In the genomic region with DNA sequence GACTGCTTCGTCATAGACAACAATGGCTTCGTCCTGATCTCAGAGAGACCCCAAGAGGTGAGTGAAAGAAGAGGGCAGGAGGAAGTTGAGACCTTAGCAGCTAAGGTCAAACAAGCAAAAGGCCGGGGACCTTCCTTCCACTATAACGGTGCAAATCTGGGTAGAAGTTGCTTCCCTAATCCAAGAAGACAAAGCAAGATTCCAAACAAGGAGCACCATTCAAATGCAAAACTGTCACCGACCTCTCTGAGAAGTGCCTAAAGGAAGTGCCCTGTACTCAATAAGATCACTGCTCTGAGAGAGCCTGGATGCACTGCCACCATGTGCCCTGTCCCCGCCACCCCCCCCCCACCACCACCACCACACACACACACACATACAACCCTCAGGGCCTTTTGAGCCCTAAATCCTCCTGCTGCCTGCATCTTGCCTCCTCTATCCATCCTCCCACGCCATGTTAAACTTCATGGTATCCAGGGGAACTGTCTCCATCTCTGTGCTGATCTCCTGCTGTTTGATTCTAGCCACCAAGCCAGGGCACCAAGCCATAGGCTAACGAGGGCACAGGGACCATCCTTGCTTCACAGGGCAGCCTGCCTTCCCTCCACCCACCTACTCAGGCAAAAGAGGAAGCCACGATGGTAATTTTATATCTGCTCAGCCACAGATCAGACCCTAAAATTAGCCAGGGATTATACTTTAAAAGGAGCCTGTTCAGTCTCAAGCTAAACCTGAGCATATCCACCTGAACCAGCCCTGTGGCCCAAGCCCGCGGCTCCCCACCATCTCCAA, we compare ENCODE assay signal across 24 mouse cellular contexts. TPM values are rescaled to one million over a fixed set of nuclear protein-coding genes. Genes with fewer than 3 reads are reported as not detected.
DNase-seq lines count a peak whose midpoint lies in the region; ATAC-seq lines count a peak whose summit lies in the region.
"Had no signal": no experiment of that assay in that cellular context is flagged by ENCODE, and none has a peak within 500 bp of the region (broad histone marks: within the 10 kb centered on the region; RNA-seq: fewer than 3 reads in every experiment).

No protein-coding gene starts in this region.

- intact Hi-C loops in left cerebral cortex, postnatal 4 days (cut with DNase I), result no loop called here

- H3K27ac ChIP-seq in hindbrain, embryonic 10.5 days, result peak overlapping the region; percentile 73
- H3K27ac ChIP-seq in hindbrain, embryonic 11.5 days (ENCODE audit: low read depth, low read length), result no peak overlapping the region
- H3K27ac ChIP-seq: embryonic facial prominence, embryonic 10.5 days; heart, embryonic 15.5 days; hindbrain, embryonic 12.5 days; limb, embryonic 15.5 days; liver, embryonic 14.5 days; neural tube, embryonic 15.5 days had no signal

- H3K36me3 ChIP-seq in hindbrain, embryonic 10.5 days, result no peaks in the 10 kb centered on the region
- no peaks in the 10 kb centered on the region for H3K36me3 ChIP-seq in hindbrain, embryonic 11.5 days (ENCODE audit: control insufficient read depth, insufficient read depth, low read length)
- H3K36me3 ChIP-seq in splenic B cell, adult 2 months (ENCODE audit: control insufficient read depth, insufficient read depth, low read length, poor library complexity, severe bottlenecking), result no peaks in the 10 kb centered on the region
- H3K36me3 ChIP-seq: embryonic facial prominence, embryonic 10.5 days; heart, embryonic 15.5 days; hindbrain, embryonic 12.5 days; limb, embryonic 15.5 days; neural tube, embryonic 15.5 days had no signal

- WGBS in hindbrain, embryonic 10.5 days, result 25% methylated on average over 11 of the region's 11 CpGs
- WGBS in hindbrain, embryonic 11.5 days, result 25% methylated on average over 11 of the region's 11 CpGs

- no peaks in the 10 kb centered on the region for H3K9me3 ChIP-seq in hindbrain, embryonic 10.5 days
- H3K9me3 ChIP-seq in hindbrain, embryonic 11.5 days (ENCODE audit: control insufficient read depth, low read length), result no peaks in the 10 kb centered on the region
- H3K9me3 ChIP-seq: embryonic facial prominence, embryonic 10.5 days; heart, embryonic 15.5 days; hindbrain, embryonic 12.5 days; limb, embryonic 15.5 days; neural tube, embryonic 15.5 days had no signal

- H3K4me2 ChIP-seq in hindbrain, embryonic 11.5 days (replicated peaks; ENCODE audit: low read depth, low read length), result no peak overlapping the region
- H3K4me2 ChIP-seq: heart, embryonic 15.5 days; hindbrain, embryonic 12.5 days; limb, embryonic 15.5 days; lung, embryonic 14.5 days; neural tube, embryonic 15.5 days had no signal

- DNase-seq in hindbrain, embryonic 10.5 days (ENCODE audit: low spot score), result no peak
- DNase-seq in hindbrain, embryonic 11.5 days (ENCODE audit: low spot score), result no peak
- DNase-seq in ES-CJ7 (ENCODE audit: low read depth, low spot score), result peak; percentile 84
- DNase-seq in ZHBTc4 (ENCODE audit: low read depth, low spot score), result peak; percentile 74
- peak; percentile 15 for DNase-seq in splenic B cell, adult 2 months (ENCODE audit: low read depth, low spot score)
- no peak for DNase-seq in frontal cortex, postnatal 36 days (ENCODE audit: low spot score in 2 of 2)
- DNase-seq in left cerebral cortex, postnatal 4 days, result no peak
- DNase-seq: adrenal gland, adult 2 months; cerebellum, adult 11-12 months; forebrain, postnatal 0 days; kidney, adult 18-20 months; kidney, postnatal 4 days; lung, embryonic 14.5 days; lung, postnatal 36 days; thymus, postnatal 14 days had no signal

- no peak overlapping the region; the same call in 1 of the 2 replicates for H3K4me3 ChIP-seq in hindbrain, embryonic 10.5 days
- H3K4me3 ChIP-seq in hindbrain, embryonic 11.5 days (ENCODE audit: low read depth, low read length), result no peak overlapping the region
- H3K4me3 ChIP-seq: embryonic facial prominence, embryonic 10.5 days; heart, embryonic 15.5 days; hindbrain, embryonic 12.5 days; limb, embryonic 15.5 days; neural tube, embryonic 15.5 days had no signal

- H3K9ac ChIP-seq in hindbrain, embryonic 11.5 days (ENCODE audit: low read depth, low read length), result no peak overlapping the region
- H3K9ac ChIP-seq: forebrain, postnatal 0 days; heart, embryonic 15.5 days; hindbrain, embryonic 12.5 days; limb, embryonic 15.5 days; liver, embryonic 14.5 days; lung, embryonic 14.5 days; neural tube, embryonic 15.5 days had no signal

- H3K27me3 ChIP-seq in hindbrain, embryonic 10.5 days (ENCODE audit: insufficient read depth, poor library complexity, severe bottlenecking), result peaks cover 26% of the 10 kb centered on the region; the same call in 1 of the 2 replicates
- H3K27me3 ChIP-seq in hindbrain, embryonic 11.5 days (ENCODE audit: control insufficient read depth, insufficient read depth, low read length), result no peaks in the 10 kb centered on the region
- H3K27me3 ChIP-seq in splenic B cell, adult 2 months (ENCODE audit: control insufficient read depth, insufficient read depth, low read length, poor library complexity, severe bottlenecking), result no peaks in the 10 kb centered on the region
- H3K27me3 ChIP-seq: limb, embryonic 15.5 days; neural tube, embryonic 15.5 days had no signal

- peaks cover 43% of the 10 kb centered on the region for H3K4me1 ChIP-seq in hindbrain, embryonic 10.5 days (replicated peaks)
- no peaks in the 10 kb centered on the region for H3K4me1 ChIP-seq in hindbrain, embryonic 11.5 days (replicated peaks; ENCODE audit: control insufficient read depth, insufficient read depth, low read length)
- H3K4me1 ChIP-seq: heart, embryonic 15.5 days; limb, embryonic 15.5 days had no signal

- no peak for ATAC-seq in hindbrain, embryonic 11.5 days (ENCODE audit: low FRiP score)
- ATAC-seq: forebrain, postnatal 0 days; midbrain, embryonic 16.5 days had no signal

RNA-seq across cellular contexts. Expression of a gene that starts 7.8 kb away (rescaled TPM):
- polyA plus RNA-seq in hindbrain, embryonic 10.5 days (2016; fragmentation: Nextera tagmentation; extraction: Ambion mirVana), result 0.12 and 0.16 TPM in 2 replicates
- polyA plus RNA-seq in hindbrain, embryonic 11.5 days (2014; fragmentation: Nextera tagmentation; extraction: Ambion mirVana), result 0.14 TPM in 1 of 2 replicates, not detected in the other
- 10 to 100 TPM; 21.5 to 22.5 TPM for total RNA-seq in left cerebral cortex, postnatal 4 days (2021)
- polyA plus RNA-seq: adrenal gland, adult 2 months; C2C12; small intestine, adult 2 months had no signal

Comparison
In these comparisons a context has a peak if more than half of its experiments do, and no peak if none do; other contexts are left out.
1. DNase-seq: peak in ES-CJ7 (single experiment), ZHBTc4 (single experiment) and splenic B cell, adult 2 months (single experiment); none in hindbrain, embryonic 10.5 days (single experiment), hindbrain, embryonic 11.5 days (single experiment), frontal cortex, postnatal 36 days (0 of 2) and left cerebral cortex, postnatal 4 days (single experiment).